Mouse (Mus musculus) cerebellum, adult 2 months (tissue): ENCODE results near the gene Cpd.

Experiments used
- CTCF ChIP-seq: fragments of 200-500 bp; IDR thresholded peaks from 2 replicates; pipeline ENCODE4 v1.5.1; 2011; ENCODE audit warnings: low read depth, mild to moderate bottlenecking, control low read depth, low read length, moderate library complexity, borderline replicate concordance; ENCODE audit not compliant: insufficient read depth
- POLR2A ChIP-seq: fragments of 200-500 bp; IDR thresholded peaks from 2 replicates; pipeline ENCODE4 v1.6.1; 2011; ENCODE audit warnings: low read length, control low read depth, borderline replicate concordance; ENCODE audit not compliant: insufficient read depth

- TF ChIP-seq POLR2A (no peak), CTCF (no peak)
Measured at GRCm38 (mm10) chr11:76752276-76752675, 94.5 kb downstream of the Cpd start.
